Mouse (Mus musculus): ENCODE data around the gene Aspscr1. TPM values are rescaled to one million over a fixed set of nuclear protein-coding genes. Genes with fewer than 3 reads are reported as not detected.
"Not testable (repeated sequence)": the region's sequence is repeated elsewhere in the genome, so short reads cannot be mapped to it uniquely, and the experiment has no call there.

Gene Aspscr1
- polyA plus RNA-seq, 1 experiment from 2014 or later: 107 TPM

DNA sequence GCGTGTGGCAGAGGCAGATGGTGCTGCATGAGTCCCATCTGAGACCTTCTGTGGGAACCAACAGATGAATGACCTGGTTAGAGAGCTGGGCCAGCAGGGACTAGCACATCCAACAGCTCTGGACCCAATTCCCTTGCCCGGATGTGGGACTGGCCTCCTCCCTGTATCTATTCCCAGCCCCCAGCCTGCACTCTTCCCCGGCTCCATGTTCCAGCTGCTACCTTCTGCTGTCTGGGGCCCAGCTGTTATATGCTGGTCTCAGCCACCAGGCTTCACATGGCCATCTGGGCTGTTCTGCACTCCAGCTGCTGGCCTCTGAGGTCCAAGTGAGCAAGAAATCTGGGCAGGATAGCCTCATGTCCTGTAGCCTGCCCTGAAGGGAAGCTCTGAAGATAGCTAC, 7.4 kb upstream of the Aspscr1 start:
- no peak for ATAC-seq (ENCODE audit: insufficient number of reproducible peaks, low FRiP score, low TSS enrichment, low read depth)
- no peak overlapping the region for H3K27ac ChIP-seq
- WGBS: 63% methylated on average over 3 of the region's 3 CpGs

DNA sequence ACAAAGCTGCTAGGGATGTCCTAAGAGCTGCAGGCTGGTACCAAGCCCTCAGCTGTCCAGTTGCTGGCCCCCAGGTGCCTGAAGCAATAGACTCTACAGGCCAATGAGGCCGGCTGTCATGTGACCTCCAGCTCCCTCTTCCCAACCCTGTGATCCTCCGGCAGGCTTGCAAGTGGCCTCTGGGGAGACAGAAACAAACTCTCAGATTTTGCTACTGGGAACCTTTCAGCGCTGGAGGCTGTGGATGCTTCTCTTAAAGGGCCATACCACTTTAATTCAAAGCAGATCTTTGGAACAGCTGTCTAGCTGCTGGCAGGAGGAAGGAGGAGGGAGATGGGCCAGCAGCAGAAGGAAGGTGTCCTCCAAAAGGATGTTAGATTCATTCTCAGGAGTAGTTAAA, 6.2 kb upstream of the Aspscr1 start:
- WGBS: 0% methylated on average over 3 of the region's 3 CpGs

More for the DNA sequence above, 7.4 kb upstream of the Aspscr1 start:
- no peak overlapping the region for H3K9ac ChIP-seq
- H3K27me3 ChIP-seq: peaks cover 34% of the 10 kb centered on the region
- H3K9me3 ChIP-seq: no peaks in the 10 kb centered on the region
- H3K4me2 ChIP-seq: no peak overlapping the region
- no peaks in the 10 kb centered on the region for H3K36me3 ChIP-seq
- H3K4me1 ChIP-seq: peaks cover 21% of the 10 kb centered on the region
- H3K4me3 ChIP-seq: no peak overlapping the region

DNA sequence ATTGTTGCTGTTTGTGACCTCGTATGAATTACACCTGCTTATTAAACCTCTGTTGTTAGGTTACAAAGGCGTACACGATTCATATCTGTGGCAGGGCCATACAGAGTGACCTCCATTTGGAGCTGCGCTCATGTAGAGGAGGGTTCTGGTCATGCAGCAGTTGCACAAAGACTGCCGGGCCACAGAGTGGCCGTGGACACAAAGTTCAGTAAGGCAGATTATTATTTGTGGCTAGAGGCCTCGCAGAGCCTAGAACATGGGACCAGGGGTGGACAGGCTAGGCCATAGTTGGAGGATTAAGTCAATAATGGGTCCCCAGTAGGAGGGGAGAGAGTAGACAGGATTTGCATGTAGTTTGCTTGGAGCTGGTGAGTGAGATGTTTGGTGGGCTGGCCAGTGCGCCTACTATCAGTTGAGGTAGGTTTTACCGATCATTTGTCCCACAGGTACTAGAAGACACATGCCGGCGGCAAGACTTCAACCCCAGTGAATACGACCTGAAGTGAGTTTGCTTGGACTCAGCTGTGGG, 885 bp downstream of the Aspscr1 start:
- Histone ChIP-seq H3K27me3 (no peaks in the 10 kb centered on the region), H3K4me3 (peak overlapping the region; percentile 90), H3K9me3 (no peaks in the 10 kb centered on the region), H3K36me3 (peaks cover 21% of the 10 kb centered on the region), H3K9ac (peak overlapping the region; percentile 62), H3K27ac (peak overlapping the region; percentile 94), H3K4me2 (peak overlapping the region; percentile 77), H3K4me1 (peaks cover 14% of the 10 kb centered on the region)
- ATAC-seq (ENCODE audit: insufficient number of reproducible peaks, low FRiP score, low TSS enrichment, low read depth): no peak
- WGBS: 40% methylated on average over 12 of the region's 12 CpGs

More for the DNA sequence above, 6.2 kb upstream of the Aspscr1 start:
- no peak overlapping the region for H3K4me3 ChIP-seq
- peaks cover 22% of the 10 kb centered on the region for H3K27me3 ChIP-seq
- no peak overlapping the region for H3K27ac ChIP-seq
- H3K9ac ChIP-seq: no peak overlapping the region
- no peak overlapping the region for H3K4me2 ChIP-seq
- H3K9me3 ChIP-seq: no peaks in the 10 kb centered on the region
- H3K4me1 ChIP-seq: peaks cover 12% of the 10 kb centered on the region
- no peak for ATAC-seq (ENCODE audit: insufficient number of reproducible peaks, low FRiP score, low TSS enrichment, low read depth)
- H3K36me3 ChIP-seq: no peaks in the 10 kb centered on the region

DNA sequence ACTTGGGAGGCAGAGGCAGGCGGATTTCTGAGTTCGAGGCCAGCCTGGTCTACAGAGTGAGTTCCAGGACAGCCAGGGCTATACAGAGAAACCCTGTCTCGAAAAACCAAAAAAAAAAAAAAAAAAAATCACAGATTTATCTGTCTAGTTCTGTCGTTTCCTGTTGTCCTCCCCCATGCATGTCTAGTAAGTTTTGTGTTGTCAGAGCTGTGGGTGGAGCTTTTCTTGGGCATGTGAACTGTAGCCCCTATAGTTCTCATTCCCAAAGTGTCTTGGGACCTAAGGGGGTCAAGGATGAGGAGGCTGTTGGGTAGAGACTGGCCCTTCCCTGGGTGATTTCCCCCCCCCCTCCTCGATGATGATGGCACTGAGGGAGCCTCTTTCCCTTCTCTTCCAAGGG, 3.1 kb downstream of the Aspscr1 start:
- H3K36me3 ChIP-seq: peaks cover 42% of the 10 kb centered on the region
- ATAC-seq (ENCODE audit: insufficient number of reproducible peaks, low FRiP score, low TSS enrichment, low read depth); H3K9me3 ChIP-seq; H3K4me2 ChIP-seq; H3K27me3 ChIP-seq; H3K9ac ChIP-seq; H3K4me3 ChIP-seq; H3K27ac ChIP-seq: not testable (repeated sequence)
- H3K4me1 ChIP-seq: peaks cover 14% of the 10 kb centered on the region
- WGBS: 75% methylated on average over 4 of the region's 5 CpGs

DNA sequence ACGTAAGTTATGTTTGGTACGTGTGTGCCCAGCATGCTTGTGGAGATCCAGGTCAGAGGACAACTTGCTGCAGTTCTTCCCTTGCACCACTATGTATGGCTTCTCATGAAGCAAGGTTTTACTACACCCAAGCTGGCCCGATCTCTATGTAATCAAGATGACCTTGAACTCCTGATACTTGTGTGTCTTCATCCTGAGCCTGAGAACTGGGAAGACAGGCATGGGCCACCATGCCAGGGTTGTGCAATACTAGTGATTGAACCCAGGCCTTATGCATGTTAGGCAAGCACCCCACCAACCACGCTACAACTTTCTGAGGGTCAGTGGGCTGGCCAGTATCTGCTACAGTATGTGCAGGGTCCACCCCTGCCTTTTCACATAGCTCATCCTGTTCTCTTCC, 4.2 kb downstream of the Aspscr1 start:
- Histone ChIP-seq H3K27ac (no peak overlapping the region), H3K27me3 (no peaks in the 10 kb centered on the region), H3K4me3 (no peak overlapping the region), H3K4me1 (peaks cover 14% of the 10 kb centered on the region), H3K9ac (no peak overlapping the region), H3K9me3 (no peaks in the 10 kb centered on the region), H3K4me2 (no peak overlapping the region), H3K36me3 (peaks cover 51% of the 10 kb centered on the region)
- ATAC-seq (ENCODE audit: insufficient number of reproducible peaks, low FRiP score, low TSS enrichment, low read depth): no peak
- WGBS: 89% methylated on average over 4 of the region's 4 CpGs

DNA sequence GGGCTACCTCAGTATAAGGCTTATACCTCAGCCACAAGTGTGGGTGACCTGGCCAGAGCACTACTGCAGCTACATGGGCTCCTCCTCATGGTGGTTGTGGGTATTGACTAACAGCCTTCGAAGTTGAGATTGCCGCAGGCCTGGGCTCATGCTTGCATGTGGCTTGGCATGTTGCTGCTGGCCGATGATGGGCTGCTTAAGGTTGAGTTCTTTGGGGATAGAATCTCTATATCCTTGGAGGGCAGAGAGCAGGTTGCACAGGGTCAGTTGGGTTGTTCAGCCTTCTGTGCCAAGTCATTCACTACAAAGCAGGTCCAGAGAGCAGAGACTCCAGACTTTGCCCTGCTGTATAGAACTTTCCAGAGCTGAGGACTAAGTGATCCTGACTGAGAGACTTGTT, 7.1 kb downstream of the Aspscr1 start:
- H3K9ac ChIP-seq: no peak overlapping the region
- no peak for ATAC-seq (ENCODE audit: insufficient number of reproducible peaks, low FRiP score, low TSS enrichment, low read depth)
- no peaks in the 10 kb centered on the region for H3K4me1 ChIP-seq
- H3K36me3 ChIP-seq: peaks cover 75% of the 10 kb centered on the region
- no peak overlapping the region for H3K4me2 ChIP-seq
- no peaks in the 10 kb centered on the region for H3K27me3 ChIP-seq
- no peak overlapping the region for H3K27ac ChIP-seq
- H3K9me3 ChIP-seq: no peaks in the 10 kb centered on the region
- no peak overlapping the region for H3K4me3 ChIP-seq
- WGBS: 69% methylated on average over 3 of the region's 3 CpGs

DNA sequence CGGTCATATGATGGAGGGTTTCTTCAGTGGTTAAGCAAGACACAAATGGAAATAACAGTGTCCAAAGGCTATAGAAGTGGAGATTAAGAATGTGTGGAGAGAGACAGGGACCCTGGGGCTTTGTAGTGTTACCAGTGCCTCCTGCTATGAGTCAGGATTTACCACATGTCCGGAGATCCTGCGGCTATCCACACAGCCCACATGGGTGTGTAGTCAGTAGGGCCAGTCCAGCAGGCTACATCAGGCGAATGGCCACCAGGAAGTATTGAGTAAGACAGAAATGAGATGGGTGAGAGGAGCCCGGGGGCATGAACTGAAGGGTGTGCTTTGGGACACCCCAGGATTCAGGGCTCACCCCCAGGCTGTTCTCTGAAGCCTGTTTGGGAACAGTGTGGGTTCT, 9.9 kb downstream of the Aspscr1 start:
- Histone ChIP-seq H3K4me1 (0 out of 2 replicates have a peak, but pooled peaks cover 7% of the 10 kb centered on the region), H3K4me2 (no peak overlapping the region), H3K36me3 (peaks cover 79% of the 10 kb centered on the region), H3K4me3 (no peak overlapping the region), H3K9ac (no peak overlapping the region), H3K9me3 (no peaks in the 10 kb centered on the region), H3K27me3 (no peaks in the 10 kb centered on the region), H3K27ac (no peak overlapping the region)
- WGBS: 86% methylated on average over 5 of the region's 5 CpGs
- no peak for ATAC-seq (ENCODE audit: insufficient number of reproducible peaks, low FRiP score, low TSS enrichment, low read depth)

DNA sequence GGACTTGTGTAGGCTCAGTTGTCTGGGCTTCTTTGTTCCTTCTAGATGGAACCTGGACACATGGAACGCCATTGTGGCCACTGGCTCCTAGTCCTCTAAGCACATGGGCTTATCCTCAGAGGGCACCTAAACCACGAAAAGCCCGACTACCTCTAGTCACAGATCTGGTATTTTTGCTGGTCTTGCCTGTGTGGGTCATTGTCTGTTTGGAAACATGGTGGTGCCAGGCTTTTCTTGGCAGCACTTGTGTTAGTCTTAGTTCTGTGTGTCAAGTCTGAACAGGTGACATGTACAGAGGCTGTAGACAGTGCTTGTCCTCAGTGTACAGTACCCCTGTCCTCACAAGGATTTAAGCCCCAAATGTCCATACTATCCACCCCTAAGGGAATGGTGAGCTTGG, 10.8 kb downstream of the Aspscr1 start:
- Histone ChIP-seq H3K9ac (no peak overlapping the region), H3K27ac (no peak overlapping the region), H3K36me3 (peaks cover 77% of the 10 kb centered on the region), H3K4me1 (0 out of 2 replicates have a peak, but pooled peaks cover 7% of the 10 kb centered on the region), H3K9me3 (no peaks in the 10 kb centered on the region), H3K4me2 (no peak overlapping the region), H3K4me3 (no peak overlapping the region), H3K27me3 (no peaks in the 10 kb centered on the region)
- no peak for ATAC-seq (ENCODE audit: insufficient number of reproducible peaks, low FRiP score, low TSS enrichment, low read depth)
- 84% methylated on average over 3 of the region's 3 CpGs for WGBS

DNA sequence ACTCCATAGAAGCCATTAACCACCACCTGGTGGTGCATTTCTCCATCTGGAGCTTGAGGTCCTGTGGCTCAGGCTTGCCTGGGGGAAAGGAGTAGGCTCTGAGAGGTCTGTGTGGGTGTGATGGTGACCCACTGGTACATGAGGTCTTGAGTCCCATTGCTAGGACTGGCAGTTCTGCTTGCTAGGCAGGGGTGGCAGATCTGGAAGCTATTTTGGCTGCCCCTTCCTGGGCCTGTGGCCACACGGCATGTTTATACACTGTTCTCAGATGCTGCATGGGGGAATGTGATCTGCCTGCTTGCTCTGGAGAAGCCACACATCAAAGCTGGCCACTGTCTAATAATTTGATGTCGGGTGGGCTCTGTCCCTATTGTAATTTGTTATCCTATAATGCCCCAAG, 11.3 kb downstream of the Aspscr1 start:
- H3K4me1 ChIP-seq: 0 out of 2 replicates have a peak, but pooled peaks cover 7% of the 10 kb centered on the region
- no peak overlapping the region for H3K9ac ChIP-seq
- H3K4me2 ChIP-seq: no peak overlapping the region
- no peaks in the 10 kb centered on the region for H3K27me3 ChIP-seq
- no peak for ATAC-seq (ENCODE audit: insufficient number of reproducible peaks, low FRiP score, low TSS enrichment, low read depth)
- no peak overlapping the region for H3K27ac ChIP-seq
- H3K4me3 ChIP-seq: no peak overlapping the region
- whole genome bisulfite sequencing: 62% methylated on average over 2 of the region's 2 CpGs
- peaks cover 78% of the 10 kb centered on the region for H3K36me3 ChIP-seq
- H3K9me3 ChIP-seq: no peaks in the 10 kb centered on the region

DNA sequence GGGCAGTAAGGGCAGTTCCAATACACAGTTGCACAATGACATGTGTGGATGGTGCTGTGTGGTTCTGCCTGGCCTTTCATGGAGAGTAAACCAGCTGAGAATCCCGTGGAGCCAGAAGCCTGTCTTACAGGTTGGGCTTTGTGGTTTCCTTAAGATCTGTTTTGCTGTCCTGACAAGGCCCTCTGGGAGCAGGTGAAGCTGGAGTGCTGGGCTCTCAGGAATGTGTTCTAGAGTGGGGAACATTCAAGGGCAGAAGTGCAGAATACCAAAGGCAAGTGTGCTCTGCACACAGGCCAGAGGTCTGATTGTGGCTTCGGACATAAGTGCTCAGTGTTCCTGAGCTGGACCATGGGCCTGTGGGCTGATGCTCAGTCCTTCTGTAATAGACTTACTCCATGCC, 11.9 kb downstream of the Aspscr1 start:
- Histone ChIP-seq H3K9ac (no peak overlapping the region), H3K9me3 (no peaks in the 10 kb centered on the region), H3K4me3 (no peak overlapping the region), H3K36me3 (peaks cover 78% of the 10 kb centered on the region), H3K4me2 (no peak overlapping the region), H3K27me3 (no peaks in the 10 kb centered on the region), H3K27ac (no peak overlapping the region), H3K4me1 (0 out of 2 replicates have a peak, but pooled peaks cover 7% of the 10 kb centered on the region)
- 72% methylated on average over 2 of the region's 2 CpGs for WGBS
- no peak for ATAC-seq (ENCODE audit: insufficient number of reproducible peaks, low FRiP score, low TSS enrichment, low read depth)

DNA sequence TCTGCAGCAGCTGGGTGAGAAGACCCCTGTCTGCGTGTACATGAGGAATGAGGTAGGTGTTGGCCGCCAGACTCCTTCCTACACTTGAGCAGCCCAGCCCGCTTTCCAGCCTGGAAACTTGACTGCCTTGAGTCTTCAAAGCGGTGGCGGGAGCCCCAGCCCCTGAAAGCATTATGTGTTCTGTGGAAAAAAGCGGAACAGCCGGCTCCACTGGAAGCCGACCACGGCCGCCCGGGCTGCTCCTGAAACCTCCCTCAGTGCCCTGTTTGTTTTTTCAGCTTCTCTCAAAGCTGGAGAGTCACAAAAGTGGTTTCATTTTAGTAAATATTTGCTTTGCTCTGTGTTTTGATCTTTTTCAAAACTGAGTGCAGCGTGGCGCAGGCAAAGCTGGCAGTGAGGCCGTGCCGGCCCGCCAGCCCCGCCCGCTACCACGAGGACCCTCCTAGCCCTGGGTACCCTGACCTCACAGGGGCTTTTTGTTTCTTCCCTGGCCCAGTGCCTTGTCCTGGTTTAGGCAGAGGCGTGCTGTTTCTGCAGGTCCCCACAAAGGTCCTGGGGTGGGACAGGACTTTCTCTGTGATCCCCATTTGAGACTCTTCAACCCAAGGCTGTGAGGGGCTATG, 14.0 kb downstream of the Aspscr1 start:
- Histone ChIP-seq H3K9me3 (no peaks in the 10 kb centered on the region), H3K27me3 (no peaks in the 10 kb centered on the region), H3K9ac (no peak overlapping the region), H3K4me1 (0 out of 2 replicates have a peak, but pooled peaks cover 7% of the 10 kb centered on the region), H3K27ac (peak overlapping the region; percentile 77), H3K4me2 (no peak overlapping the region), H3K4me3 (no peak overlapping the region), H3K36me3 (peaks cover 72% of the 10 kb centered on the region)
- WGBS: 64% methylated on average over 20 of the region's 20 CpGs
- peak; percentile 60; the same call in 1 of the 2 replicates for ATAC-seq (ENCODE audit: insufficient number of reproducible peaks, low FRiP score, low TSS enrichment, low read depth)

DNA sequence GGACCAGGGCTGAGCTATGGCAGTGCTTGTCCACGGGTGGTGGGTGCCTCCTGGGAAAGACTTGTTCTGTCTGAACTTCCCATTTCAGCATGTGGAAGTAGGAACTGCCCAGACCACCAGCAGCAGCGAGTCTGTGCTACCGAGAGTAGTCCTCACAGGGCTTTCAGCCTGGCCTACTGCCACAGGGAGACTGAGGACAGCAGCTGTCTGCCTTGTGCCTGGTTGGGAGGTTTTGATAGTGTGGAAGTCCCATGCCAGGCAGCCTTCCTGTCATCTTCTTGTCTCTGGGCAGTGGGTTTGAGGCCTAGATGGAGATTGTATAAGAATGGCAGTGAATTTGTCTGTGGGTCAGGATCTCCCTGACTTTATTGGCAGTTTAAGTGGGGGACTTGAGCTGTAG, 16.6 kb downstream of the Aspscr1 start:
- Histone ChIP-seq H3K4me3 (no peak overlapping the region), H3K4me2 (no peak overlapping the region), H3K9ac (no peak overlapping the region), H3K4me1 (0 out of 2 replicates have a peak, but pooled peaks cover 8% of the 10 kb centered on the region), H3K9me3 (no peaks in the 10 kb centered on the region), H3K27ac (no peak overlapping the region), H3K27me3 (no peaks in the 10 kb centered on the region), H3K36me3 (peaks cover 61% of the 10 kb centered on the region)
- WGBS: 82% methylated on average over 3 of the region's 3 CpGs
- ATAC-seq (ENCODE audit: insufficient number of reproducible peaks, low FRiP score, low TSS enrichment, low read depth): no peak

All from limb, embryonic 15.5 days (tissue).